Mouse (Mus musculus) embryonic facial prominence, embryonic 13.5 days (tissue): ENCODE measurements around the gene Pan3. TPM values are rescaled to one million over a fixed set of nuclear protein-coding genes. Genes with fewer than 3 reads are reported as not detected.
A peak's percentile ranks its signal among the peaks of the same experiment; 100 is the strongest.

Experiments used
- ATAC-seq: fragments of 200-750 bp; cut with Nextera tagmentation; 2 replicates; pipeline ENCODE4 v1.8.0; 2017; ENCODE audit warnings: low read depth; ENCODE audit not compliant: insufficient number of reproducible peaks, insufficient read depth, low FRiP score, low TSS enrichment
- H3K27ac ChIP-seq: fragments of 300-500 bp; sonication (generic); 2 replicates; pipeline ENCODE4 v1.5.1; 2015; ENCODE audit warnings: moderate library complexity, mild to moderate bottlenecking, inconsistent platforms
- H3K27me3 ChIP-seq: fragments of 300-500 bp; sonication (generic); 2 replicates; pipeline ENCODE4 v1.6.1; 2015; ENCODE audit warnings: mild to moderate bottlenecking, inconsistent platforms
- H3K36me3 ChIP-seq: fragments of 300-500 bp; sonication (generic); 2 replicates; pipeline ENCODE4 v1.6.1; 2015; ENCODE audit warnings: mild to moderate bottlenecking, inconsistent platforms
- H3K4me1 ChIP-seq: fragments of 300-500 bp; sonication (generic); 2 replicates; pipeline ENCODE4 v1.6.1; 2015; ENCODE audit warnings: inconsistent platforms
- H3K4me2 ChIP-seq: fragments of 300-500 bp; sonication (generic); 2 replicates; pipeline ENCODE4 v1.6.1; 2015; ENCODE audit warnings: moderate library complexity, mild to moderate bottlenecking, inconsistent platforms
- H3K4me3 ChIP-seq: fragments of 300-500 bp; sonication (generic); 2 replicates; pipeline ENCODE4 v1.5.1; 2015; ENCODE audit warnings: mild to moderate bottlenecking, inconsistent platforms
- H3K9ac ChIP-seq: fragments of 300-500 bp; sonication (generic); 2 replicates; pipeline ENCODE4 v1.6.1; 2015; ENCODE audit warnings: mild to moderate bottlenecking, inconsistent platforms
- H3K9me3 ChIP-seq: fragments of 300-500 bp; sonication (generic); 2 replicates; pipeline ENCODE4 v1.6.1; 2016; ENCODE audit warnings: inconsistent platforms
- WGBS: fragments of 180-500 bp; shearing (Covaris S2); methylation state at CpG from one replicate; pipeline ENCODE4 v1.1.7; 2015; ENCODE audit warnings: mixed read lengths; 5-methylcytosine and 5-hydroxymethylcytosine counted together
- polyA plus RNA-seq: library from polyadenylated mRNA; unstranded; fragments of >200 nt; fragmentation: Nextera tagmentation; extraction: Ambion mirVana; gene quantifications from 2 replicates; pipeline ENCODE4 v1.2.1, GENCODE M21; 2015

The Pan3 gene
- polyA plus RNA-seq, 1 experiment from 2014 or later = 72.7 TPM

GRCm38 (mm10) chr5:147402505-147402904 lies 27.5 kb upstream of the Pan3 start:
- 30% methylated on average over 5 of the region's 5 CpGs for WGBS

GRCm38 (mm10) chr5:147406135-147406534 lies 23.8 kb upstream of the Pan3 start:
- no peaks in the 10 kb centered on the region for H3K4me1 ChIP-seq
- peaks cover 15% of the 10 kb centered on the region for H3K27me3 ChIP-seq
- no peak overlapping the region for H3K27ac ChIP-seq
- no peak overlapping the region for H3K4me2 ChIP-seq
- no peaks in the 10 kb centered on the region for H3K9me3 ChIP-seq
- no peaks in the 10 kb centered on the region for H3K36me3 ChIP-seq
- WGBS = 78% methylated on average over 5 of the region's 5 CpGs
- ATAC-seq = no peak
- no peak overlapping the region for H3K4me3 ChIP-seq
- H3K9ac ChIP-seq = no peak overlapping the region

More at GRCm38 (mm10) chr5:147402505-147402904, 27.5 kb upstream of the Pan3 start:
- H3K9ac ChIP-seq = no peak overlapping the region
- H3K4me2 ChIP-seq = no peak overlapping the region
- no peaks in the 10 kb centered on the region for H3K9me3 ChIP-seq
- peaks cover 52% of the 10 kb centered on the region for H3K27me3 ChIP-seq
- H3K36me3 ChIP-seq = no peaks in the 10 kb centered on the region
- H3K27ac ChIP-seq = no peak overlapping the region
- ATAC-seq = no peak
- H3K4me3 ChIP-seq = no peak overlapping the region
- H3K4me1 ChIP-seq = peaks cover 14% of the 10 kb centered on the region

- 67% methylated on average over 29 of the region's 29 CpGs for WGBS
- Histone ChIP-seq H3K27me3 (no peaks in the 10 kb centered on the region), H3K36me3 (no peaks in the 10 kb centered on the region), H3K9ac (no peak overlapping the region), H3K9me3 (no peaks in the 10 kb centered on the region), H3K4me2 (peak overlapping the region; percentile 31; the same call in 1 of the 2 replicates), H3K4me1 (no peaks in the 10 kb centered on the region), H3K4me3 (0 out of 2 replicates have a peak overlapping the region, but pooled peaks have one; percentile 9), H3K27ac (no peak overlapping the region)
- ATAC-seq = no peak
These were observed 21.2 kb upstream of the Pan3 start for GRCm38 (mm10) chr5:147408731-147409130.

GRCm38 (mm10) chr5:147410585-147410984 lies 19.4 kb upstream of the Pan3 start:
- no peak overlapping the region for H3K27ac ChIP-seq
- no peak overlapping the region for H3K4me3 ChIP-seq
- H3K9ac ChIP-seq = no peak overlapping the region
- H3K36me3 ChIP-seq = no peaks in the 10 kb centered on the region
- no peaks in the 10 kb centered on the region for H3K4me1 ChIP-seq
- 79% methylated on average over 6 of the region's 6 CpGs for WGBS
- ATAC-seq = no peak
- H3K27me3 ChIP-seq = no peaks in the 10 kb centered on the region
- no peak overlapping the region for H3K4me2 ChIP-seq
- no peaks in the 10 kb centered on the region for H3K9me3 ChIP-seq

- WGBS = 71% methylated on average over 1 of the region's 1 CpGs
These were observed 12.0 kb upstream of the Pan3 start for GRCm38 (mm10) chr5:147417986-147418385.

GRCm38 (mm10) chr5:147418394-147419121 lies 11.4 kb upstream of the Pan3 start:
- no peak overlapping the region for H3K9ac ChIP-seq
- H3K36me3 ChIP-seq = no peaks in the 10 kb centered on the region
- H3K9me3 ChIP-seq = no peaks in the 10 kb centered on the region
- WGBS = 30% methylated on average over 10 of the region's 10 CpGs
- no peak overlapping the region for H3K27ac ChIP-seq
- no peak overlapping the region for H3K4me2 ChIP-seq
- H3K4me3 ChIP-seq = no peak overlapping the region
- H3K27me3 ChIP-seq = no peaks in the 10 kb centered on the region
- H3K4me1 ChIP-seq = no peaks in the 10 kb centered on the region
- no peak for ATAC-seq

More at GRCm38 (mm10) chr5:147417986-147418385, 12.0 kb upstream of the Pan3 start:
- Histone ChIP-seq H3K4me3 (no peak overlapping the region), H3K27ac (no peak overlapping the region), H3K9ac (no peak overlapping the region), H3K4me1 (no peaks in the 10 kb centered on the region), H3K4me2 (no peak overlapping the region), H3K36me3 (no peaks in the 10 kb centered on the region), H3K27me3 (no peaks in the 10 kb centered on the region), H3K9me3 (no peaks in the 10 kb centered on the region)
- ATAC-seq = no peak

GRCm38 (mm10) chr5:147423612-147424011 lies 6.3 kb upstream of the Pan3 start:
- no peak for ATAC-seq

GRCm38 (mm10) chr5:147426048-147426805 lies 3.7 kb upstream of the Pan3 start:
- Histone ChIP-seq H3K9ac (no peak overlapping the region), H3K36me3 (no peaks in the 10 kb centered on the region), H3K4me2 (no peak overlapping the region), H3K27ac (no peak overlapping the region), H3K27me3 (no peaks in the 10 kb centered on the region), H3K9me3 (no peaks in the 10 kb centered on the region), H3K4me3 (no peak overlapping the region), H3K4me1 (peaks cover 7% of the 10 kb centered on the region)
- ATAC-seq = no peak
- 81% methylated on average over 4 of the region's 4 CpGs for WGBS

More at GRCm38 (mm10) chr5:147423612-147424011, 6.3 kb upstream of the Pan3 start:
- Histone ChIP-seq H3K4me3 (no peak overlapping the region), H3K27ac (no peak overlapping the region), H3K4me1 (no peaks in the 10 kb centered on the region), H3K9me3 (no peaks in the 10 kb centered on the region), H3K27me3 (no peaks in the 10 kb centered on the region), H3K4me2 (no peak overlapping the region), H3K36me3 (no peaks in the 10 kb centered on the region), H3K9ac (no peak overlapping the region)
- 32% methylated on average over 6 of the region's 6 CpGs for WGBS

- peak overlapping the region; percentile 98 for H3K4me3 ChIP-seq
- H3K9me3 ChIP-seq = no peaks in the 10 kb centered on the region
- WGBS = under 1% methylated on average over 64 of the region's 91 CpGs
- H3K27me3 ChIP-seq = no peaks in the 10 kb centered on the region
- H3K4me2 ChIP-seq = peak overlapping the region; percentile 75
- H3K9ac ChIP-seq = peak overlapping the region; percentile 96
- H3K4me1 ChIP-seq = peaks cover 33% of the 10 kb centered on the region
- H3K27ac ChIP-seq = peak overlapping the region; percentile 98
- ATAC-seq = peak; percentile 78
- H3K36me3 ChIP-seq = no peaks in the 10 kb centered on the region
These were observed 487 bp downstream of the Pan3 start for GRCm38 (mm10) chr5:147430361-147430935.

GRCm38 (mm10) chr5:147430936-147431839 lies 1.2 kb downstream of the Pan3 start:
- Histone ChIP-seq H3K36me3 (no peaks in the 10 kb centered on the region), H3K9me3 (no peaks in the 10 kb centered on the region), H3K4me1 (peaks cover 39% of the 10 kb centered on the region)

GRCm38 (mm10) chr5:147432927-147433326 lies 3.0 kb downstream of the Pan3 start:
- ATAC-seq = no peak
- Histone ChIP-seq H3K27me3 (no peaks in the 10 kb centered on the region), H3K4me1 (peaks cover 47% of the 10 kb centered on the region), H3K4me3 (no peak overlapping the region), H3K4me2 (peak overlapping the region; percentile 38; the same call in 1 of the 2 replicates), H3K9ac (no peak overlapping the region), H3K36me3 (no peaks in the 10 kb centered on the region), H3K27ac (no peak overlapping the region), H3K9me3 (no peaks in the 10 kb centered on the region)
- 86% methylated on average over 8 of the region's 8 CpGs for WGBS

More at GRCm38 (mm10) chr5:147430936-147431839, 1.2 kb downstream of the Pan3 start:
- Histone ChIP-seq H3K9ac (peak overlapping the region; percentile 96), H3K4me3 (peak overlapping the region; percentile 98), H3K27ac (peak overlapping the region; percentile 98), H3K27me3 (no peaks in the 10 kb centered on the region), H3K4me2 (peak overlapping the region; percentile 75)
- ATAC-seq = peak; percentile 58
- under 1% methylated on average over 68 of the region's 68 CpGs for WGBS
